Mouse (Mus musculus): ENCODE results near the gene 2310009B15Rik. TPM values are rescaled to one million over a fixed set of nuclear protein-coding genes. Genes with fewer than 3 reads are reported as not detected.

Gene 2310009B15Rik
- polyA plus RNA-seq, 1 experiment from 2014 or later, result 44.6 TPM

- Histone ChIP-seq H3K4me2 (ENCODE audit: low read depth, low read length) (no peak overlapping the region), H3K9me3 (replicated peaks; ENCODE audit: control insufficient read depth, low read length) (no peaks in the 10 kb centered on the region), H3K27ac (replicated peaks; ENCODE audit: low read depth, low read length) (no peak overlapping the region), H3K36me3 (replicated peaks; ENCODE audit: control insufficient read depth, insufficient read depth, low read depth, low read length) (no peaks in the 10 kb centered on the region), H3K4me1 (ENCODE audit: control insufficient read depth, insufficient read depth, low read length) (peaks cover 4% of the 10 kb centered on the region), H3K4me3 (ENCODE audit: low read depth, low read length) (no peak overlapping the region), H3K27me3 (ENCODE audit: control insufficient read depth, insufficient read depth, low read length) (peaks cover 61% of the 10 kb centered on the region), H3K9ac (replicated peaks; ENCODE audit: low read length) (no peak overlapping the region)
- WGBS, result 3% methylated on average over 12 of the region's 12 CpGs
- no peak for ATAC-seq (replicated peaks; ENCODE audit: insufficient number of reproducible peaks, low FRiP score, low TSS enrichment, low read depth)
- no peak for DNase-seq (ENCODE audit: low spot score)
Measured at GRCm38 (mm10) chr1:138846131-138846530, 10.5 kb downstream of the 2310009B15Rik start.

- H3K4me3 ChIP-seq (ENCODE audit: low read depth, low read length), result no peak overlapping the region
- H3K4me2 ChIP-seq (ENCODE audit: low read depth, low read length), result no peak overlapping the region
- no peak overlapping the region for H3K9ac ChIP-seq (replicated peaks; ENCODE audit: low read length)
- ATAC-seq (replicated peaks; ENCODE audit: insufficient number of reproducible peaks, low FRiP score, low TSS enrichment, low read depth) (no peak), DNase-seq (ENCODE audit: low spot score) (no peak)
- H3K4me1 ChIP-seq (ENCODE audit: control insufficient read depth, insufficient read depth, low read length), result peaks cover 4% of the 10 kb centered on the region
- no peak overlapping the region for H3K27ac ChIP-seq (replicated peaks; ENCODE audit: low read depth, low read length)
- no peaks in the 10 kb centered on the region for H3K9me3 ChIP-seq (replicated peaks; ENCODE audit: control insufficient read depth, low read length)
- peaks cover 59% of the 10 kb centered on the region for H3K27me3 ChIP-seq (ENCODE audit: control insufficient read depth, insufficient read depth, low read length)
- H3K36me3 ChIP-seq (replicated peaks; ENCODE audit: control insufficient read depth, insufficient read depth, low read depth, low read length), result no peaks in the 10 kb centered on the region
- 19% methylated on average over 3 of the region's 3 CpGs for WGBS
Measured at GRCm38 (mm10) chr1:138845481-138845880, 11.2 kb downstream of the 2310009B15Rik start.

- no peak overlapping the region for H3K27ac ChIP-seq (replicated peaks; ENCODE audit: low read depth, low read length)
- H3K4me2 ChIP-seq (ENCODE audit: low read depth, low read length), result peak overlapping the region; percentile 49
- WGBS, result 5% methylated on average over 3 of the region's 3 CpGs
- peaks cover 4% of the 10 kb centered on the region for H3K4me1 ChIP-seq (ENCODE audit: control insufficient read depth, insufficient read depth, low read length)
- H3K4me3 ChIP-seq (ENCODE audit: low read depth, low read length), result no peak overlapping the region
- no peak for DNase-seq (ENCODE audit: low spot score)
- no peaks in the 10 kb centered on the region for H3K9me3 ChIP-seq (replicated peaks; ENCODE audit: control insufficient read depth, low read length)
- no peak for ATAC-seq (replicated peaks; ENCODE audit: insufficient number of reproducible peaks, low FRiP score, low TSS enrichment, low read depth)
- peaks cover 57% of the 10 kb centered on the region for H3K27me3 ChIP-seq (ENCODE audit: control insufficient read depth, insufficient read depth, low read length)
- no peaks in the 10 kb centered on the region for H3K36me3 ChIP-seq (replicated peaks; ENCODE audit: control insufficient read depth, insufficient read depth, low read depth, low read length)
- no peak overlapping the region for H3K9ac ChIP-seq (replicated peaks; ENCODE audit: low read length)
Measured at GRCm38 (mm10) chr1:138844166-138844565, 12.5 kb downstream of the 2310009B15Rik start.

GRCm38 (mm10) chr1:138843361-138844091 lies 13.1 kb downstream of the 2310009B15Rik start:
- Histone ChIP-seq H3K4me2 (ENCODE audit: low read depth, low read length) (peak overlapping the region; percentile 49), H3K9ac (replicated peaks; ENCODE audit: low read length) (peak overlapping the region; percentile 32; the same call in 1 of the 2 replicates), H3K4me3 (ENCODE audit: low read depth, low read length) (peak overlapping the region; percentile 24; the same call in 1 of the 2 replicates), H3K27me3 (ENCODE audit: control insufficient read depth, insufficient read depth, low read length) (peaks cover 56% of the 10 kb centered on the region), H3K36me3 (replicated peaks; ENCODE audit: control insufficient read depth, insufficient read depth, low read depth, low read length) (no peaks in the 10 kb centered on the region), H3K9me3 (replicated peaks; ENCODE audit: control insufficient read depth, low read length) (no peaks in the 10 kb centered on the region), H3K27ac (replicated peaks; ENCODE audit: low read depth, low read length) (no peak overlapping the region), H3K4me1 (ENCODE audit: control insufficient read depth, insufficient read depth, low read length) (peaks cover 2% of the 10 kb centered on the region)
- ATAC-seq (replicated peaks; ENCODE audit: insufficient number of reproducible peaks, low FRiP score, low TSS enrichment, low read depth) (0 out of 2 replicates have a peak, but pooled peaks have one; percentile 33), DNase-seq (ENCODE audit: low spot score) (peak; percentile 58)
- WGBS, result under 1% methylated on average over 35 of the region's 35 CpGs

- Histone ChIP-seq H3K4me2 (ENCODE audit: low read depth, low read length) (no peak overlapping the region), H3K27ac (replicated peaks; ENCODE audit: low read depth, low read length) (no peak overlapping the region), H3K4me1 (ENCODE audit: control insufficient read depth, insufficient read depth, low read length) (no peaks in the 10 kb centered on the region), H3K9me3 (replicated peaks; ENCODE audit: control insufficient read depth, low read length) (no peaks in the 10 kb centered on the region), H3K27me3 (ENCODE audit: control insufficient read depth, insufficient read depth, low read length) (peaks cover 55% of the 10 kb centered on the region), H3K9ac (replicated peaks; ENCODE audit: low read length) (no peak overlapping the region), H3K4me3 (ENCODE audit: low read depth, low read length) (peak overlapping the region; percentile 36; the same call in 1 of the 2 replicates), H3K36me3 (replicated peaks; ENCODE audit: control insufficient read depth, insufficient read depth, low read depth, low read length) (no peaks in the 10 kb centered on the region)
- WGBS, result 1% methylated on average over 10 of the region's 10 CpGs
- DNase-seq (ENCODE audit: low spot score) (peak; percentile 40), ATAC-seq (replicated peaks; ENCODE audit: insufficient number of reproducible peaks, low FRiP score, low TSS enrichment, low read depth) (no peak)
Measured at GRCm38 (mm10) chr1:138842756-138843155, 13.9 kb downstream of the 2310009B15Rik start.

- no peaks in the 10 kb centered on the region for H3K9me3 ChIP-seq (replicated peaks; ENCODE audit: control insufficient read depth, low read length)
- peak overlapping the region; percentile 36 for H3K4me3 ChIP-seq (ENCODE audit: low read depth, low read length)
- H3K27me3 ChIP-seq (ENCODE audit: control insufficient read depth, insufficient read depth, low read length), result peaks cover 56% of the 10 kb centered on the region
- no peaks in the 10 kb centered on the region for H3K4me1 ChIP-seq (ENCODE audit: control insufficient read depth, insufficient read depth, low read length)
- DNase-seq (ENCODE audit: low spot score) (peak; percentile 68), ATAC-seq (replicated peaks; ENCODE audit: insufficient number of reproducible peaks, low FRiP score, low TSS enrichment, low read depth) (no peak; the same call in 1 of the 2 replicates)
- no peak overlapping the region for H3K9ac ChIP-seq (replicated peaks; ENCODE audit: low read length)
- no peaks in the 10 kb centered on the region for H3K36me3 ChIP-seq (replicated peaks; ENCODE audit: control insufficient read depth, insufficient read depth, low read depth, low read length)
- H3K27ac ChIP-seq (replicated peaks; ENCODE audit: low read depth, low read length), result no peak overlapping the region
- peak overlapping the region; percentile 49 for H3K4me2 ChIP-seq (ENCODE audit: low read depth, low read length)
- whole genome bisulfite sequencing, result under 1% methylated on average over 8 of the region's 8 CpGs
Measured at GRCm38 (mm10) chr1:138842315-138842714, 14.3 kb downstream of the 2310009B15Rik start.

- no peak for ATAC-seq (replicated peaks; ENCODE audit: insufficient number of reproducible peaks, low FRiP score, low TSS enrichment, low read depth)
- H3K36me3 ChIP-seq (replicated peaks; ENCODE audit: control insufficient read depth, insufficient read depth, low read depth, low read length), result no peaks in the 10 kb centered on the region
- H3K9ac ChIP-seq (replicated peaks; ENCODE audit: low read length), result peak overlapping the region; percentile 30; the same call in 1 of the 2 replicates
- H3K4me2 ChIP-seq (ENCODE audit: low read depth, low read length), result peak overlapping the region; percentile 49
- peak; percentile 65 for DNase-seq (ENCODE audit: low spot score)
- peak overlapping the region; percentile 36 for H3K4me3 ChIP-seq (ENCODE audit: low read depth, low read length)
- H3K27me3 ChIP-seq (ENCODE audit: control insufficient read depth, insufficient read depth, low read length), result peaks cover 58% of the 10 kb centered on the region
- H3K27ac ChIP-seq (replicated peaks; ENCODE audit: low read depth, low read length), result no peak overlapping the region
- no peaks in the 10 kb centered on the region for H3K9me3 ChIP-seq (replicated peaks; ENCODE audit: control insufficient read depth, low read length)
- no peaks in the 10 kb centered on the region for H3K4me1 ChIP-seq (ENCODE audit: control insufficient read depth, insufficient read depth, low read length)
- 1% methylated on average over 54 of the region's 54 CpGs for WGBS
Measured at GRCm38 (mm10) chr1:138841306-138842095, 15.2 kb downstream of the 2310009B15Rik start.

Data from embryonic facial prominence, embryonic 11.5 days (tissue).